Mouse (Mus musculus) liver, embryonic 14.5 days (tissue): ENCODE measurements around the gene Scai.

Experiments used
- CTCF ChIP-seq: IDR thresholded peaks from 2 replicates; pipeline ENCODE4 v1.5.1; 2016; ENCODE audit warnings: antibody characterized with exemption, low read depth, control low read depth
- EP300 ChIP-seq: IDR thresholded peaks from 2 replicates; pipeline ENCODE4 v1.6.1; 2016; ENCODE audit warnings: antibody characterized with exemption, low read depth

GRCm38 (mm10) chr2:39224621-39225020 is 34.1 kb upstream of the Scai start:
- peak; percentile 32; the same call in 1 of the 2 replicates for TF ChIP-seq CTCF
- TF ChIP-seq EP300, result no peak
